Mouse (Mus musculus): Measurements from ENCODE around the gene Acss1. TPM values are rescaled to one million over a fixed set of nuclear protein-coding genes. Genes with fewer than 3 reads are reported as not detected.

The Acss1 gene
- 5.9 TPM for polyA plus RNA-seq (2014; fragmentation: Illumina TruSeq; extraction: RNeasy Lipid Tissue Mini Kit (QIAGEN cat#74804); ENCODE audit: low read depth, low replicate concordance)

GRCm38 (mm10) chr2:150667820-150668766 is at the start of gene Acss1:
TSS of gene Acss1 (minus strand) at chr2:150668500.

GRCm38 (mm10) chr2:150689223-150689800 is 21.0 kb upstream of the Acss1 start, which contains the start of gene Vsx1:
TSS of gene Vsx1 (minus strand) at chr2:150689360.

DNA sequence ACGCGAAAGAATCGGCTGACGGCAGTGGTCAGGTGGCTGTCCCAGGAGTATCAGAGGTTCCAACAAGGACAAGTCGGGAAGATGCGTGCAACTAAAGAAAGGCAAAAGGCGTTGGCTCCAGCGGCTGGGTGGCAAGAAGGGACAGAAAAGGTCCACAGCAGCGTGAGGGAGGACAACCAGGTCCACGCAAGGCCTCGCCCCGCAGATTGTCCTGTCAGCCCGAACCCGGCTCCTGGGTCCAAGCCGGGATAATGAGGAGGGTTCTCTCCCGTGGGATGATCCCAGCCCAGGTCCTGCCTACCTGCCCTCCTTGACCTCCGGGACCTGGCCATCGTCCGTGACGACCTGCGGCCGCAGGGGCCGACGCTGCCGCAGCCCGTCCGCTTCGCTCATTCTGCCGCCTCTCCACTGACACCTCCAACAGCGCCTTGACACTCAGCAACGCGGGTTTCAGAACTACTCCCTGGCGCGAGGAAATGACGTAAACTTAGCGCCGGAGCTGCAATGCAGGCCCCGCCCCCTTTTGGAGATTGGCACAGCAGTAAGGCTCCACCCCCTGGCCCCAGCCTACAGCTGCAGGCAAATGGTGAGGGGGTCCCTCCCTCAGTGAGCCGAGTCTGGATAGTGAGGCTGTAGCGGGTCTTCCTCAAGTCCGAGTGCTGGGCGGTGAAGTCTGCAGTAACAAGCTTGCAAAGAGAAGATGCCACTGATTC is 60.1 kb downstream of the Acss1 start, which contains the start of gene Apmap:
TSS of gene Apmap (minus strand) at position 481 of the 713 bp plus-strand sequence.

DNA sequence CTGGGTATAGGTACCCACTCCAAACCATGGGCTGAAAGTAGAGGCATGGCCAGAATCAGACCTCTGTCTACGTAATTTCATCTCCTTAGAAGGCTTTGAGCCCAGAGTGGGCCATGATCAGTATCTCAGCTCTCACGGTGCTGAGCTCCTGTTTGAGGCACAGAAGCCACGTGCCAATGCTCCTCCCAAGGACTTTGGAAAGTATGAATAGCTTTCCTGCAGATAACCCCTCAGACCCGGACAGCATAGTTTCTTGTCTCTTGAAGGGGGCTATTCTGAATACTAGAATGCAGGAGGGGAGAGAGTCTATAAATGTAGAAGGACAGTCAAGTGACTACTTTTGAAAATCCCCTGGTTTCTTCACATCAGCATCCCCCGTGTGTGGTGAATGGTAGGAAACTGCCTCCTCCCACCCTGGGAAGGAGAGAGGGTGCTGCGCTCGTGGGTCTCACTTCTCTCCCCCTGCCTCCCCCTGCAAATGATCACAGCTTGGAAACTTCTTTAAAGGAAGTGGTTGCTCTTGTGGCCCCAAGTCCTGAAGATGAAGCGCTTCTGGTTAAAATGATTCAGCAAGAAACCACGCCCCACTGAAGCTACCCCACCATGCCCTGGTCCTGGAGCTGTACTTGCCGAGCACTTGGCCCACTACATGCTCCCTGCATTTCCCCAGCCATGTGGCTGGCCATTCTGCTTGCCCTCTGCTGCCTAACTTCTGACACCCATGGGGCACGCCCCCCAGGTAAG is 98.3 kb downstream of the Acss1 start, which contains the start of gene Cst7:
TSS of gene Cst7 (plus strand) at position 569 of the 744 bp plus-strand sequence.

Other genes starting within 250 kb of the Acss1 start
- 13.3 TPM for gene Zfp442, start 217.0 kb downstream of the Acss1 start, polyA plus RNA-seq (2014; fragmentation: Illumina TruSeq; extraction: RNeasy Lipid Tissue Mini Kit (QIAGEN cat#74804); ENCODE audit: low read depth, low replicate concordance)
- gene Zfp345, start 183.4 kb downstream of the Acss1 start, polyA plus RNA-seq (2014; fragmentation: Illumina TruSeq; extraction: RNeasy Lipid Tissue Mini Kit (QIAGEN cat#74804); ENCODE audit: low read depth, low replicate concordance) = 1.1 TPM
- gene Cst7, start 98.1 kb downstream of the Acss1 start, polyA plus RNA-seq (2014; fragmentation: Illumina TruSeq; extraction: RNeasy Lipid Tissue Mini Kit (QIAGEN cat#74804); ENCODE audit: low read depth, low replicate concordance) = 0.52 TPM
- 14.6 TPM for gene Apmap, start 59.9 kb downstream of the Acss1 start, polyA plus RNA-seq (2014; fragmentation: Illumina TruSeq; extraction: RNeasy Lipid Tissue Mini Kit (QIAGEN cat#74804); ENCODE audit: low read depth, low replicate concordance)
- gene Vsx1, start 20.9 kb upstream of the Acss1 start, polyA plus RNA-seq (2014; fragmentation: Illumina TruSeq; extraction: RNeasy Lipid Tissue Mini Kit (QIAGEN cat#74804); ENCODE audit: low read depth, low replicate concordance) = not detected
- 9.3 TPM for gene Entpd6, start 80.5 kb upstream of the Acss1 start, polyA plus RNA-seq (2014; fragmentation: Illumina TruSeq; extraction: RNeasy Lipid Tissue Mini Kit (QIAGEN cat#74804); ENCODE audit: low read depth, low replicate concordance)
- gene Pygb, start 118.2 kb upstream of the Acss1 start, polyA plus RNA-seq (2014; fragmentation: Illumina TruSeq; extraction: RNeasy Lipid Tissue Mini Kit (QIAGEN cat#74804); ENCODE audit: low read depth, low replicate concordance) = 2.1 TPM
- gene Abhd12, start 236.2 kb upstream of the Acss1 start, polyA plus RNA-seq (2014; fragmentation: Illumina TruSeq; extraction: RNeasy Lipid Tissue Mini Kit (QIAGEN cat#74804); ENCODE audit: low read depth, low replicate concordance) = 49.0 TPM
- gene Gins1, start 236.9 kb upstream of the Acss1 start, polyA plus RNA-seq (2014; fragmentation: Illumina TruSeq; extraction: RNeasy Lipid Tissue Mini Kit (QIAGEN cat#74804); ENCODE audit: low read depth, low replicate concordance) = 46.5 TPM